Mouse (Mus musculus): ENCODE data around the gene Gpx8. TPM values are rescaled to one million over a fixed set of nuclear protein-coding genes. Genes with fewer than 3 reads are reported as not detected.
A peak's percentile ranks its signal among the peaks of the same experiment; 100 is the strongest.
"Not testable (repeated sequence)": the region's sequence is repeated elsewhere in the genome, so short reads cannot be mapped to it uniquely, and the experiment has no call there.

The Gpx8 gene
- total RNA-seq, 2 experiments from 2014 or later = 92.5 to 98.1 TPM

- DNase-seq (ENCODE audit: low spot score in 2 of 2) = no peak
These were observed 14.9 kb downstream of the Gpx8 start for GRCm38 (mm10) chr13:113031351-113031750.

GRCm38 (mm10) chr13:113023274-113024143 lies 22.7 kb downstream of the Gpx8 start:
- no peak for DNase-seq (ENCODE audit: low spot score in 2 of 2)

DNA sequence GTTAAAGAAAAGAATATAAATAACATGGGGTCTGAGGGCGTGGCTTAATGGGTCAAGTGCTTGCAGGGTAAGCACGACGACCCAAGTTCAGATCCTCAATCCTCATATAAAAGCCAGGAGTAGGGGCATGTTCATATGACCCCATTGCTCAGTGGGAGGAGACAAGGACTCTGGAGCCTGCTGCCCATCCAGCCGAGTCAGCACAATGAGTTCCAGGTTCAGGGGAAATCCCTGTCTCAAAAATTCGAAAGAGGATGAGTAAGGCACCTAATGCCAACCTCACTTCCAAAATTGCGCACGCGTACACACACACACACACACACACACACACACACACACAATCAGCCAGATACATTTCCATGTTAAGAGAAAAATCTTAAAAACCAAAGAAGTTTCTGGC lies 23.7 kb downstream of the Gpx8 start:
- DNase-seq (ENCODE audit: low spot score in 2 of 2) = no peak

DNA sequence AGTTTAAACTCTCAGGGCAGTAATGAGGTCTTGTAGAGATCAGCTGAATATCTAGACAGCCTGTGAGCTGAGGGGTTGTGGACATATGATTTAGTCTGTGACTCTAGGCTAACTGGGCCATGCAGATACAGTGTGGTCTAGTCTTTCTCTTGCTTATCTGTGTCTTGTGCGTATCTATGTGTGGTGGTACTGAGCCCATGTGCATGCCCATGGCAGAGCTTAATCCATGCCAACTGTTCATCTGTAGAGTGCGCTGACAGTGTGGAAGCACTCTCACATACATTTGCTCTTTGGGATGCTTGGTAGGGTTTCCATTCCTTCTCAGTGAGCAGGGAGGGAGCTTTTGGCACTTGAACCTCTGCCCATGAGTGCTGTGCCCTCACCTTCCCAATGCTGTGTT lies 24.7 kb downstream of the Gpx8 start:
- no peak for DNase-seq (ENCODE audit: low spot score in 2 of 2)

DNA sequence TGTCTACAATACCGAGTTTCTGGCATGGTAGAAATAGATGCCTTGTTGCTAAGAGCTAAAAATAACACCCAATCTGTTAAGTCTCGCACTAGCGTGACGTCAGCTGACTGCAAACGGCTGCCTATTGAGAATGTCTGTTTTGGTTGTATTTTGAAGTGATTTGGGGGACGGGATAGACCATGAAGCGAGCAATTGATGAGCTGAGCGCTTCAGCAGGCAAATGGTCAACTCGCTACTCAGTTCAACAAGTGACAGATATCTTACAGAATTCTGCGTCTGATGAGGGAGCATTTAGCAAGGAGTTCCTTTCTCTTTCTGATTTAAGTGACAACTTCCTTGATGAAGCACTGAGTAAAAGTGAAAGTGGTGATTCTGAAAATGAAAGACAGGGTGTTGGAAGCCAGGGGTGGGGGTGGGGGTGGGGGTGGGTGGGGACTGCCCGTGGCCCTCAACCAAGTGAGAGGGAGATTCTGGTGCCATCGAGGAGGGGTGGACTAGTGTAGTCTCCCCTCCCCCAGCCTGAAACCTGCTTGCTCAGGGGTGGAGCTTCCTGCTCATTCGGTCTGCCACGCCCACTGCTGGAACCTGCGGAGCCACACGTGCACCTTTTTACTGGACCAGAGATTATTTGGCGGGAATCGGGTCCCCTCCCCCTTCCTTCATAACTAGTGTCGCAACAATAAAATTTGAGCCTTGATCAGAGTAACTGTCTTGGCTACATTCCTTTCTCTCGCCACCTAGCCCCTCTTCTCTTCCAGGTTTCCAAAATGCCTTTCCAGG lies 32.8 kb downstream of the Gpx8 start:
- not testable (repeated sequence) for DNase-seq (ENCODE audit: low spot score in 2 of 2)

- no peak for DNase-seq (ENCODE audit: low spot score in 2 of 2)
These were observed 33.5 kb downstream of the Gpx8 start for GRCm38 (mm10) chr13:113012683-113013082.

DNA sequence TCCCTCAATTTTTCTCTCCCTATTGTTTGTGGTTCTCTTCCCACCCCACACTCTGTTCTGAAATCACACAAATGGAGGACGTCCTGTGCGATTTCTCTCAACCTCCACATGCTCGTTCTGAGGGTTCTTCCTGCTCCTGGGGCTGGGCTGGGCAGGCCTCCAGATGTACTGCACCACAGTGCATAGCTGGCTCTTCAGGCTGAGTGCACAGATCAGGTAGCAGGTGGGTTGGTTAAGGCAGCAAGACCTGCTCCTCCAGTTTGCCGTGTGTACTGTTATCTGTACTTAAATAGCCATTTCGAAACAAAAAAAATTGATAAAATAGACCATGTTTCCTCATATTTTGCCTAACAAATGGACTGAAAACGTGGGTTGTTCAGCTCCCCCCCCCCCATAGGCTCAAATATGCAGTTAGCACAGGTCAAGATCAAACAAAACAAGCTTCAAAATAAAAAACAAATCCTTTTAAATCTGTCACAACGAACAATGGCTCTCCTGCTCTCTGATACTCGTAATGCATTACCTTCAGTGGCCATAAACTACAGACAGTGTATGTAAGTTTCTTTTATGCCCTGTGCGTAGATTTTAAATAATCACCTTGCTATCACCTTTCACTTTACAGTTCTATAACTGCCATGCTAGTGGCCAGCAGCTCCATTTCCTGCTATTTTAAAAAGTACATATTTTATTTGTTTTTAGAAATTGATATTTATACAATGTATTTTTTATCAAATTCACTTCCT lies 45.5 kb downstream of the Gpx8 start:
- no peak for DNase-seq (ENCODE audit: low spot score in 2 of 2)

DNA sequence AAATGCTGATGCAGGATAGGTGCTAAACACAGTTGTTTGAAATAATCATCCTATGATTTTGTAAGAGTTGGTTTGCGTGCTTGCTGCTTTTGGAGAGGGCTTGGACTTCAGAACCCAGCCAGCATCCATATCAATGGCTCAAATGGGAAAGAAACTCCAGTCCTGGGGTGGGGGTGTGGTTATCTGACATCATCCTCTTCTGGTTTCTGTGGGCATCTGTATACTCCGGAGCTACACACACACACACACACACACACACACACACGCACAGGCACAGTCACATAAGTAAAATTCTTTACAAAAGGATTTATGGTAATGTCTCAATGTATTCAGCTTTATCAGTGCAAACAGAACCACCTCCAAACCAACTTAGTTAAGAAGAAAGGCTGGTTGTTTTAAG lies 46.1 kb downstream of the Gpx8 start:
- no peak for DNase-seq (ENCODE audit: low spot score in 2 of 2)

GRCm38 (mm10) chr13:112998427-112999201 lies 47.6 kb downstream of the Gpx8 start:
- no peak for DNase-seq (ENCODE audit: low spot score in 2 of 2)

DNA sequence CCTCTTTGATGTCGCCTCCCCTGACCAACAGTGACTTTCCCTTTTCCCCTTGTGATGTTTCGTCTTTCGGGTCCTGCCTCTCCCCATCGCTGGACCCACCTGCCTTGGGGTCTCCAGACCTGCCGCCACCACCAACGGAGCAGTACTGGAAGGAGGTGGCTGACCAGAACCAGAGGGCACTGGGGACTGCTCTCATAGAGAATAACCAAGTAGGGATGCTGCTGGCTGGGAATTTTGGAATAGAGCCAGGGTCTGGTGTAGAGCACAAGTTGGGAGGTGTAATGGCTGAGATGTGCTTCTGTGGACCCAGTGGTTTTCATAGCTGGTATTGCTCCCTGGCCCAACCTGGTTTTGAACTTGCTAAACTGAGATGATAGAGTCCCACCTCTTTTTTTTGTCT lies 48.8 kb downstream of the Gpx8 start:
- no peak for DNase-seq (ENCODE audit: low spot score in 2 of 2)

GRCm38 (mm10) chr13:112996407-112996806 lies 49.8 kb downstream of the Gpx8 start:
- DNase-seq (ENCODE audit: low spot score in 2 of 2) = no peak

GRCm38 (mm10) chr13:112994191-112994590 lies 52.0 kb downstream of the Gpx8 start:
- no peak for DNase-seq (ENCODE audit: low spot score in 2 of 2)

GRCm38 (mm10) chr13:112993531-112994152 lies 52.6 kb downstream of the Gpx8 start, which contains the start of gene Mcidas:
Mcidas (plus strand) TSS chr13:112993845.
- DNase-seq (ENCODE audit: low spot score in 2 of 2) = no peak

Small RNAs within 50 kb of the gene (microRNA-seq; reads per million reads assigned to microRNA genes)
- 81.8 reads per million, percentile 43 among the genes with 10 or more reads in this experiment for gene Mir449a
- not detected for gene Mir449b
- gene Mir449c = 1.3 reads per million

Other genes starting within 250 kb of the Gpx8 start
- gene Plpp1, start 245.6 kb downstream of the Gpx8 start, total RNA-seq (2021) = 100 to 1,000 TPM; 194 to 213 TPM
- gene Mtrex, start 119.0 kb downstream of the Gpx8 start, total RNA-seq (2021) = 10 to 100 TPM; 46.0 to 56.6 TPM
- 10 to 100 TPM; 15.2 to 15.3 TPM for gene Dhx29, start 119.0 kb downstream of the Gpx8 start, total RNA-seq (2021)
- gene Ccno, start 58.6 kb downstream of the Gpx8 start, total RNA-seq (2021) = under 1 TPM; 0.62 to 0.71 TPM
- gene Mcidas, start 52.6 kb downstream of the Gpx8 start, total RNA-seq (2021) = not detected
- not detected for gene Cdc20b, start 11.3 kb downstream of the Gpx8 start, total RNA-seq (2021)
- gene Gzma, start 54.6 kb upstream of the Gpx8 start, total RNA-seq (2021) = 1 to 10 TPM in 1 of 2 experiments, under 1 TPM in 1; 0.59 to 1.7 TPM
- gene Esm1, start 163.2 kb upstream of the Gpx8 start, total RNA-seq (2021) = 10 to 100 TPM; 11.7 to 14.6 TPM
- gene Gzmk, start 179.5 kb upstream of the Gpx8 start, total RNA-seq (2021) = not detected
- 1 to 10 TPM; 3.9 to 5.7 TPM for gene BC067074, start 246.7 kb upstream of the Gpx8 start, total RNA-seq (2021)